Mouse (Mus musculus): ENCODE results near the gene Cald1. TPM values are rescaled to one million over a fixed set of nuclear protein-coding genes. Genes with fewer than 3 reads are reported as not detected.

Gene Cald1
- total RNA-seq, 2 experiments from 2014 or later: 27.4 to 30.2 TPM

- peak; percentile 45 for DNase-seq
- intact Hi-C loops (cut with DNase I): no loop called here
These were observed 11.9 kb downstream of the Cald1 start for GRCm38 (mm10) chr6:34609892-34610829.

DNA sequence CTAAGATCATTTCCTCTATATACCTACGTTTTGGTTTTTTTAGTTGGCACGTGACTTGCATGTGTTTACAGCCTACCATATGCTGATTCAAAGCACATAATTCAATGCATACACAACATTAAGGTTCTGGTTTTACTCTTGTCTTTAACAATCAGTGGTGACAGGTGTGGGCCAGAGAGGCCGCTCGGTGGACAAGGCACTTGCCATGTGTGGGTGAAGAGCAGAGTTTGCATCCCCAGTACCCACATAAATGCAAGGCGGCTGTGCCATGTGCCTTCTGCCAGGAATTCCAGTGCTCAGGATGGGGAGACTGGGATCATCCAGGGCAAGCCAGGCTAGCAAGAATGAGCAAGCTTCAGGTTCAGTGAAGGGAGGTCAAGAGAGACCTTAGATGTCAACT, 14.8 kb downstream of the Cald1 start:
- intact Hi-C loops (cut with DNase I): no loop called here
- no peak for DNase-seq

- DNase-seq: no peak
- intact Hi-C loops (cut with DNase I): no loop called here
These were observed 17.1 kb downstream of the Cald1 start for GRCm38 (mm10) chr6:34615419-34615818.

DNA sequence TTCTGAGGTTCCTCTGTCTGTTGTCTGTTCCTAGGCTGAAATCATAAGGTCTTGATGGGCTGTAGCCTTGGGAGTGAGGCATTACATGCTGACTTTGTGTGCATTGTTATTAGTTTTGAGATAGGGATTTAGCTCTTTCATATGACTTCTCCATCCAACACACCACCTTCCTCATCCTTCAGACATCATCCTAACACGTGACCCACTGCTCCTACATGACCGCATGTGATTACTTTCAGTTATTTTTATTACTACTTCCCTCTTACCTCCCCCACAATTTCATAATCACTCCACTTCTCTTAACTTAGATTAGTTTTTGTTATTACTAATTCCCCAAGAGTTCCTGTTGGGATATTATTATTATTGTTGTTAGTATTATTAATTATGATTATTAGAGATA, 21.2 kb downstream of the Cald1 start:
- intact Hi-C loops (cut with DNase I): no loop called here
- no peak for DNase-seq

- intact Hi-C loops (cut with DNase I): no loop called here
- DNase-seq: no peak
These were observed 21.9 kb downstream of the Cald1 start for GRCm38 (mm10) chr6:34620242-34620641.

DNA sequence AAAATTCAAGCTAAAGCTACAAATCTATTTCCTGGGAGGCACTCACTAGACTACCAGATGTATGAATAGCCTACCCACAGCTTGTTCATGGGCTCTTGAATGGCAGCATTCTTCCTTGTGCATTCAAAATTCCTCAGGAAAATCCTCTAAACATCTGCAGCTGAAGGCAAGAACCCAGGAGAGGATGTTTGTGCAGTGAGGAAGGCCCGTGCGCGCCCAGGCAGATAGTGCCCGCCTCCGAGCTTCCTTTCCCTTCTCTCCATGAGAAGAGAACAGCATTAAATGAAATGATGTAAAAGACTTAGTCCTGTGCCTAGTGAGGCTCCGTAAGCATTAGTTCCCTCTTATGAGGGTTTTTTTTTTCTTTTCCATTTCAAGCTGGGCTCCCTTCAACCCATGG, 24.6 kb downstream of the Cald1 start:
- DNase-seq: no peak
- intact Hi-C loops (cut with DNase I): no loop called here

- intact Hi-C loops (cut with DNase I): no loop called here
- no peak for DNase-seq
These were observed 25.0 kb downstream of the Cald1 start for GRCm38 (mm10) chr6:34623290-34623689.

- intact Hi-C loops (cut with DNase I): no loop called here
- DNase-seq: no peak
These were observed 26.2 kb downstream of the Cald1 start for GRCm38 (mm10) chr6:34624536-34624935.

GRCm38 (mm10) chr6:34626586-34627245, 28.4 kb downstream of the Cald1 start:
- intact Hi-C loops (cut with DNase I): no loop called here
- DNase-seq: no peak

DNA sequence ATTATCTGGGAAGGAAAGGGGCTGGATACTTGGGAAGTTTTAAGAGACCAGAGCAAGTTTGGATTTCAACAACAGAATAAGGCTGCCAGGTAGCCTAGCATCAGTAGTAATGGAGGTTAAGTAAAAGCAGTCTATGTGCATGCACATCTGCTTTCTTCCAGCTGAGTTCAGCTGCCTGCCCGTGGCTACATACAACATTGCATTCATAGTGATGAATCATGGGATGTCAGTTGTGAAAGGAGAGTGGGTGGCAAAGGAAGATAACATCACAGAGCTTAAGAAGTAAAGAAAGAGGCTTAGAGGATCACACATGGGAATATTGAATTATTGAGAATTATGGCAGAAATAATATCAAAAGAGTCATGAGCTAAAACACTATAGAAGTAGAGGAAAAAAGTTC, 29.8 kb downstream of the Cald1 start:
- intact Hi-C loops (cut with DNase I): no loop called here
- DNase-seq: no peak

DNA sequence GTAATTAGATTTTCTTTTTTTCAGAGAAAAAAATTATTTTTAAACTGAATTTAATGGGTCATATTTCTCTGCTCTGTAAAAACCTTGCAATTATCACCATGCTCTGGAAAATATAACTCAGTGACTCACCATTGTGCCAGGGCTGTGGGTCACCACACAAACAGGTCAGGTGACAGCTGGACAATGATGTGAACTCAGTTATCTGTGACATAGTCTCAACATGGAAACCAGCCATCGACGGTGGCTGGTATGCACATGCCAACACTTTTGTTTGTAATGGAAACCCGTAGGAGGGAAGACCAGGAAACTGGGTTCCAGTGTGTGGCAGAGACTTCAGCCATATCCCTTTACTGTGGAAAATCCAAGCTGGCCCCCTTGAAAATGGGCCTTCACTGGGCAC, 35.5 kb downstream of the Cald1 start:
- DNase-seq: no peak
- intact Hi-C loops (cut with DNase I): no loop called here

GRCm38 (mm10) chr6:34637588-34638438, 39.5 kb downstream of the Cald1 start:
- no peak for DNase-seq
- intact Hi-C loops (cut with DNase I): no loop called here

DNA sequence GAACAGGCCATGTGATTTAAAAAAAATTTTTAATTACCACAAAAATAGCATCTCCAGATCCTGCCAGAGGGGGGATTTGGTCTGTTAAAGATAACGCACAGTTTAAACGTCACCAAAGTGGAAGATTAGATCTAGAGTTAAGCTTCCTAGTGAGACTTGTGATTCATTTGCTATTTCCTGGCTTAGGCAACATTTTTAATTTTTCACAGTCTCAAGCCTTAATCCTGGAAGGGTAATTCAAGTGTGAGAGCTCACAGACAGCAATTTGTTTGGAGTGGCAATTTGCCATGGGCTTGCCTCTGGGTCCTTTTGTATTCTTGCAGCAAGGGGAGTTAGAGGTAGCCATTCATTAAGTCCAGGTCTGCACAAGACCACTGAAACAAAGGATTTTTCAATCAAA, 40.4 kb downstream of the Cald1 start:
- intact Hi-C loops (cut with DNase I): no loop called here
- peak; percentile 44 for DNase-seq

DNA sequence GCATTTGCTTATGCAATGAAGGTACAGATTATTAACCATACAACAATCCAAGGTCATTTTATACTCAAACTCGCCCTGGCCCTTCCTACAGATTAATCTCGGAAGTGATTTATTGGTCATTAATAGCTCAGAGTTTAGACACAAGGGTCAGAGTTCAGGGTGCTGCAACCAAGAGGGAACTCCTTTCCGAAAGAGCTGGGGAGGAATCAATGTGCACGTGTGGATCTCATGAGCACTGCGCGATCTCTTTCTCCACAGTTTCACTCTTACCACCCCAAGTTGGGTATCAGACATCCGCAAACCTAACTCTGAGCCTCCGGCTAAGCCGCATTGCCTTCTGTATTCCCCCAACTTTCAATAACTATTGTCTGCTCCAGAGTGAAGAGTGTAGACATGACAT, 41.9 kb downstream of the Cald1 start:
- DNase-seq: no peak
- intact Hi-C loops (cut with DNase I): no loop called here

GRCm38 (mm10) chr6:34641081-34641480, 42.8 kb downstream of the Cald1 start:
- no peak for DNase-seq
- intact Hi-C loops (cut with DNase I): no loop called here

DNA sequence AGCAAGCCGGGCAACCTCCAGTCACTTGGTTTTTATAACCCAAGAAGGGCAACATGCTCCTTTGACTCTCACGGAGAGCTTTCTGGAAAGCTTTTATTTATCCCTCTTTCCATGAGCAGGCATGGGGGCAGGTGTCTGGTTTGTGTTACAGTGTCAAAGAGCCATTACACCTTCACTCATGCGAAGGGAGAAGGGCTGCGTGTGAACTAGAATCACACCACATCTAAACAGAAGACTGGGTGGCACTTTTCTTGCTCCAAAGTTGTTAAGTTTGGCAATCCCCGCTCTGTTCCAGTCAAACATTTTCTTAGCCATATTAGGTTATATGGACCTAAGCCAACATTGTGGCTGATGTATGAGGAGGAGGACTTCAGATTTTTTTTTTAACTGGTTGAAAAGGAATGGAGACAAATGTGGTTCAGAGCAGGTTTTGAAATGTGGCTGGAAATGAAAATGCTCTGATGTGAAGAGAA, 43.8 kb downstream of the Cald1 start:
- intact Hi-C loops (cut with DNase I): no loop called here
- DNase-seq: no peak

- DNase-seq: no peak
- intact Hi-C loops (cut with DNase I): no loop called here
These were observed 49.9 kb downstream of the Cald1 start for GRCm38 (mm10) chr6:34648017-34648787.

- DNase-seq: no peak
- intact Hi-C loops (cut with DNase I): no loop called here
These were observed 53.0 kb downstream of the Cald1 start for GRCm38 (mm10) chr6:34651298-34651697.

DNA sequence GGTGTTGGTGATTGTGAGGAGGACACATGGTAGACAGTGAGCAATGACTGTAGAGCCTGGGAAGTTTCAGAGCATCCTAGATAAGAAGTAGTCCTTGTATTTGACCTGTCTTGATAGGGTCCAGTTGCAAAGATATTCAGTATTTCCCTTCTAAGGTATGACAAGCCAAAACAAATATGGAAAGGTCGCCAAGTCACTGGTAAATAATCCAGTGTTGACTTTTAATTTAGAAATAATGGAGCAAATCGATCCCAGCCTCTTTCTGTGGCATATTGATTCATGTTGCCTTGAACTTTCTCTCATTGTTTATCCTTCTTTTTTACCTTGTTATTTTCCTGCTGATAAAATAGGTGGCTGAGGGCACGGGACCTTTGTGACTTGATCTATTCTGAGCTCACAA, 57.4 kb downstream of the Cald1 start:
- DNase-seq: no peak
- intact Hi-C loops (cut with DNase I): no loop called here

DNA sequence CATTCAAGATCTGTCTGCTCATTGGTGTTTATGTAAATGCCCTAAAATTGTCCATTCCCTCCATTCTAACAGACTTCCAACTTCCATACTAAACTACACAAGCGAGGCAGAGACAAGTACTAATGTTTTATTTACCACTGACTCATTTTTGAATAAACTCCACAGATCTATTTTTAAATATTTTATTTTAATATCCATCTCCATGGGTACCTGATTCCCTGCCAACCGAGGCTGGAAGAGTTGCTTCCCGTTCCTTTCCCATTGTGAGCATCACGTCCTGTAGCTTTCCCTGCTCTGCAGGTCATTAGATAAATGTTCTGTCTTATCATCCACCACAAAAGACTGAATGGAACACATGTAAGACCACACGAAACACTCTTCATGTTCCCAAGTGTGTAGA, 60.5 kb downstream of the Cald1 start:
- intact Hi-C loops (cut with DNase I): no loop called here
- no peak for DNase-seq

Measured in left cerebral cortex, postnatal 4 days (tissue).